Mouse (Mus musculus) cerebellum, postnatal 14 days (tissue): ENCODE results near the gene H2al2b.
"Not testable (repeated sequence)": the region's sequence is repeated elsewhere in the genome, so short reads cannot be mapped to it uniquely, and the experiment has no call there.

Experiments used
- DNase-seq, 2 experiments: peaks; one replicate each; pipeline ENCODE4 v3.0.0; 2021; ENCODE audit warnings: mixed read lengths in 2 of 2

Gene H2al2b

GRCm38 (mm10) chrY:2720574-2720973 is at the start of gene H2al2b:
TSS of gene H2al2b (minus strand) at chrY:2720674.
- not testable (repeated sequence) for DNase-seq
